Mouse (Mus musculus): ENCODE data around the gene Oas1a. TPM values are rescaled to one million over a fixed set of nuclear protein-coding genes. Genes with fewer than 3 reads are reported as not detected.
"Not testable (repeated sequence)": the region's sequence is repeated elsewhere in the genome, so short reads cannot be mapped to it uniquely, and the experiment has no call there.

The Oas1a gene
- total RNA-seq, 2 experiments from 2014 or later, result 1.1 to 1.2 TPM

- DNase-seq (ENCODE audit: low spot score in 2 of 2), result not testable (repeated sequence)
These were observed 12.6 kb downstream of the Oas1a start for GRCm38 (mm10) chr5:120894692-120895091.

GRCm38 (mm10) chr5:120893866-120894265 lies 13.5 kb downstream of the Oas1a start:
- not testable (repeated sequence) for DNase-seq (ENCODE audit: low spot score in 2 of 2)

GRCm38 (mm10) chr5:120892243-120892660 lies 15.1 kb downstream of the Oas1a start:
- DNase-seq (ENCODE audit: low spot score in 2 of 2), result no peak

GRCm38 (mm10) chr5:120891566-120892242 lies 15.6 kb downstream of the Oas1a start:
- not testable (repeated sequence) for DNase-seq (ENCODE audit: low spot score in 2 of 2)

GRCm38 (mm10) chr5:120890991-120891390 lies 16.3 kb downstream of the Oas1a start:
- no peak for DNase-seq (ENCODE audit: low spot score in 2 of 2)

- DNase-seq (ENCODE audit: low spot score in 2 of 2), result no peak
These were observed 17.3 kb downstream of the Oas1a start for GRCm38 (mm10) chr5:120890026-120890425.

- not testable (repeated sequence) for DNase-seq (ENCODE audit: low spot score in 2 of 2)
These were observed 19.0 kb downstream of the Oas1a start for GRCm38 (mm10) chr5:120888294-120888815.

GRCm38 (mm10) chr5:120887831-120888230 lies 19.5 kb downstream of the Oas1a start:
- no peak for DNase-seq (ENCODE audit: low spot score in 2 of 2)

- not testable (repeated sequence) for DNase-seq (ENCODE audit: low spot score in 2 of 2)
These were observed 19.9 kb downstream of the Oas1a start, which contains the start of gene Oas1g for GRCm38 (mm10) chr5:120887413-120887812. TSS of gene Oas1g (minus strand) at chr5:120887613.

GRCm38 (mm10) chr5:120881681-120882080 lies 25.6 kb downstream of the Oas1a start:
- DNase-seq (ENCODE audit: low spot score in 2 of 2), result not testable (repeated sequence)

- not testable (repeated sequence) for DNase-seq (ENCODE audit: low spot score in 2 of 2)
These were observed 28.5 kb downstream of the Oas1a start for GRCm38 (mm10) chr5:120878803-120879202.

- DNase-seq (ENCODE audit: low spot score in 2 of 2), result not testable (repeated sequence)
These were observed 29.9 kb downstream of the Oas1a start for GRCm38 (mm10) chr5:120877407-120877806.

- DNase-seq (ENCODE audit: low spot score in 2 of 2), result not testable (repeated sequence)
These were observed 30.5 kb downstream of the Oas1a start for GRCm38 (mm10) chr5:120876839-120877238.

- DNase-seq (ENCODE audit: low spot score in 2 of 2), result no peak
These were observed 35.9 kb downstream of the Oas1a start for GRCm38 (mm10) chr5:120871469-120871868.

- no peak for DNase-seq (ENCODE audit: low spot score in 2 of 2)
These were observed 36.5 kb downstream of the Oas1a start for GRCm38 (mm10) chr5:120870782-120871181.

GRCm38 (mm10) chr5:120870081-120870480 lies 37.2 kb downstream of the Oas1a start:
- DNase-seq (ENCODE audit: low spot score in 2 of 2), result no peak

- no peak for DNase-seq (ENCODE audit: low spot score in 2 of 2)
These were observed 37.8 kb downstream of the Oas1a start for GRCm38 (mm10) chr5:120869436-120870015.

GRCm38 (mm10) chr5:120865336-120865860 lies 41.9 kb downstream of the Oas1a start:
- no peak for DNase-seq (ENCODE audit: low spot score in 2 of 2)

- no peak for DNase-seq (ENCODE audit: low spot score in 2 of 2)
These were observed 46.2 kb downstream of the Oas1a start, which contains the start of gene Oas1h for GRCm38 (mm10) chr5:120861121-120861520. TSS of gene Oas1h (plus strand) at chr5:120861421.

- DNase-seq (ENCODE audit: low spot score in 2 of 2), result no peak
These were observed 48.1 kb downstream of the Oas1a start for GRCm38 (mm10) chr5:120859241-120859640.

- peak in 1 of 2 experiments; percentile 8 for DNase-seq (ENCODE audit: low spot score in 2 of 2)
These were observed 57.7 kb downstream of the Oas1a start for GRCm38 (mm10) chr5:120849601-120850136.

GRCm38 (mm10) chr5:120847067-120847466 lies 60.3 kb downstream of the Oas1a start, which contains the start of gene Oas1f:
TSS of gene Oas1f (plus strand) at chr5:120847367.
- no peak for DNase-seq (ENCODE audit: low spot score in 2 of 2)
